Mouse (Mus musculus) neutrophil, adult 5-6 weeks (primary cell): ENCODE measurements around the gene Slc7a8. TPM values are rescaled to one million over a fixed set of nuclear protein-coding genes. Genes with fewer than 3 reads are reported as not detected.
A peak's percentile ranks its signal among the peaks of the same experiment; 100 is the strongest.
"Not testable (repeated sequence)": the region's sequence is repeated elsewhere in the genome, so short reads cannot be mapped to it uniquely, and the experiment has no call there.

Source experiments
- ATAC-seq: fragments of 151-379, 151-347 bp; 2 replicates; pipeline ENCODE4 v1.8.0; 2017; ENCODE audit warnings: mild to moderate bottlenecking, moderate TSS enrichment; ENCODE audit not compliant: insufficient number of reproducible peaks, poor library complexity, low FRiP score, severe bottlenecking; ENCODE audit errors: extremely low read depth
- total RNA-seq: library from RNA; stranded (forward); fragments of 200-1000 nt; gene quantifications from 2 replicates; pipeline ENCODE4 v1.2.3, GENCODE M21; 2017

The Slc7a8 gene
- total RNA-seq, 1 experiment from 2014 or later, result 0.81 TPM

- peak; percentile 57 for ATAC-seq
Measured at GRCm38 (mm10) chr14:54785898-54786297, 4.2 kb upstream of the Slc7a8 start.

GRCm38 (mm10) chr14:54782971-54783370, 1.2 kb upstream of the Slc7a8 start:
- ATAC-seq, result no peak

- no peak for ATAC-seq
Measured at GRCm38 (mm10) chr14:54780836-54781609, 723 bp downstream of the Slc7a8 start.

DNA sequence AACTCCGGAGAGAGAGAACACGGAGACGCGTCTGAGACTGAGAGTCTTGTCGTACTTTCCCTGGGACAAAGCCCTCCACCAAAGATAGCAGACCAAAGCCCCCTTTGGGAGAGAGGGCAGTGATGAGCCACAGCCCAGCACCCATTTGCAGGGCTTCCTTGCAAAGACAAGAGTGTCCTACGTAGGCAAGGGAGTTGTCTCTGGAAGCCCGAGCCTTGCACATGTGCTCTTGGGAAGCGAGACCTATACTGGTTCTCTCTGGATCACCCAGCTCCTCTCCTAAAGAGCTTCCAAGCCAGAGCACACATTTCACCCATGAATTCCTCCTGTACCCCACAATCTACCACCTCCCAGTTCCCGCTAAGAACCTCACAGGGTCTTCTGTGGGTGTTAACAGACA, 1.7 kb downstream of the Slc7a8 start:
- no peak for ATAC-seq

DNA sequence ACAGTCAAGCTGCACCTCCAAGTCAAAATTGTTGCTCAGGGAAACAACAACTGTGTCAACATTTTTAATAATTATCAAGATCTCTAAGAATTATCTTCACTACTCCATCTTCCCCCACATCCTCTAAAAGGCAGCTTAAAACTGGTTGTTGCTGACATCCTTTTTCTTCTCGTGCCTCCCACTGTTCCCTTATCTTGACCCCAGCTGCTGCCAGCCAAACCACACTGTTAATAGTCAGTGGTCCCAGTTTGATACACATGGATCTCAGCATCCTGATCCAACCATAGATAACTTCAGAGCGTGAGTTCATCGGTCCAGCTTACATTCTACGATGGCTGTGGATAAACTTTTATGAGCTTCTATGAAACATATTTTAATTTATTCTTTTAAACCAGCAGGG, 3.9 kb downstream of the Slc7a8 start:
- ATAC-seq, result no peak

DNA sequence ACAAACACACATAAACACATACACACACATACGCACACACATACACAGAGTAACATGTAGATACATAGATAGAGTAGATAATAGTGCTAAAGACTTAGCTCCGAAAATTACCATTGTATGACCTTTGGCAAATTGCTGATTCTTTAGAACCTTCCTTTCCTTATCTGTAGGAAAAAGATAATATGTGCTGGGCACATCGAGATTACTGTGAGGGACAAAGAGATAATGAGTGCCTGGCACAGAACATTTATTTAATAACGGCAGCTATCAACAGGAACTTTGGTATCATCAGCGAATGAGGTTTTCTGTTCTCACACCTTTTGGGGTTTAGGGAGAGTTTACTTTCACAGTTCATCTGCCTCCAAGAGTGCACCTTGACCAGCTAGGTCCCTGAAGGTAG, 5.0 kb downstream of the Slc7a8 start:
- ATAC-seq, result no peak

- no peak for ATAC-seq
Measured at GRCm38 (mm10) chr14:54775534-54776041, 6.2 kb downstream of the Slc7a8 start.

GRCm38 (mm10) chr14:54772333-54772856, 9.4 kb downstream of the Slc7a8 start:
- ATAC-seq, result no peak

DNA sequence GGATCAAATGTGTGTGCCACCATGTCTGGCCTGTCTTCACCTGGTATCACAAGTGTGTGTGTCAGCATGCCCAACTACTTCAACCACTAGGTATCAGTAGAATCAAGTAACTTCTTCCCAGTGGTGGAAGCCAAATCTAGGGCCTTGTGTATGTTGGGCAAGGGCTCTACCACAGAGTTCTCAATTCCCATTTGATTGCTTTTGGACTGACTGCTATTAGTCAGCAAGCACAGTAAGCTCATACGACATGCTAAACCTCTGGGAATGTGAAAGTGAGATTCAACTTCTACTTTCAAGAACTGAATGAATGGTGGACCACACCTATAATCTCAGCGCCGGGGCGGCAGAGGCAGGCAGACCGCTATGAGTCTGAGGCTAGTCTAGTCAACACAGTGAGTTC, 11.4 kb downstream of the Slc7a8 start:
- ATAC-seq, result no peak

DNA sequence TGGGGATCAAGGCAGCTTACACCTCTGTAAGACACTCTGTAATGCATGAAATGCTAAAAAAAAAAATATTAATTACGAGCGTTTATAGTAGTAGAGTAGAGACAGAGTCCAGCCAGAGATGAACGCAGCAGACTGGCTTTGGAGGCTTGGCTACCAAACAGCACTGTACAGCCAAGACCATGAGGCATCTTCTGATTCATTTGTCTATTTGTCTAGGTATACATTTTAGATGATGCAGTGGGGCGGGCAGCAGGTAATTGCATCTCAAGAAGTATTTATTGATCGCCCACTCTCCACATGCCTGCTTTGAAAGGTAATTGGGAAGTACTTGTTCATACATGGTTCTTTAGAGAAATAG, 12.7 kb downstream of the Slc7a8 start:
- no peak for ATAC-seq

GRCm38 (mm10) chr14:54768314-54769067, 13.3 kb downstream of the Slc7a8 start:
- no peak for ATAC-seq

DNA sequence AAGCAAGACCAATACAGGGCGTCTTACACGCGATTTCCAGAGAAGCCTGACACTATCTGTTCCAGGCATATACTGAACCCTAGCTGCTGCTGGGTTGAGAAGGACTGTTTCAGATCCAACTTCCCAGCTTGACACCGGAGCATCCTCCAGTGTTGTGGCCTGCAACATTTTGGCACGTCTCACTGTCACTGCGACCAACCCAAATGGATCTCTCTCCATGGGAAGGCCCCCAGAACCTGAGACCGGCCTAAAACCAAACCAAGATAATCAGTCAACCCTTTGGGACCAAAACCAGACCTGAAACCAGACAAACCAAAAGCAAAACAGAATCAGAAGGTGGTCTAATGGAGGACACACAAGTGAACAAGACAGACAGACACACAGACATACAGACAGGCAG, 14.8 kb downstream of the Slc7a8 start:
- ATAC-seq, result not testable (repeated sequence)

GRCm38 (mm10) chr14:54756382-54756781, 25.4 kb downstream of the Slc7a8 start:
- ATAC-seq, result no peak

GRCm38 (mm10) chr14:54754602-54755018, 27.1 kb downstream of the Slc7a8 start:
- ATAC-seq, result 0 out of 2 replicates have a peak, but pooled peaks have one; percentile 10

GRCm38 (mm10) chr14:54753986-54754601, 27.7 kb downstream of the Slc7a8 start:
- no peak for ATAC-seq

DNA sequence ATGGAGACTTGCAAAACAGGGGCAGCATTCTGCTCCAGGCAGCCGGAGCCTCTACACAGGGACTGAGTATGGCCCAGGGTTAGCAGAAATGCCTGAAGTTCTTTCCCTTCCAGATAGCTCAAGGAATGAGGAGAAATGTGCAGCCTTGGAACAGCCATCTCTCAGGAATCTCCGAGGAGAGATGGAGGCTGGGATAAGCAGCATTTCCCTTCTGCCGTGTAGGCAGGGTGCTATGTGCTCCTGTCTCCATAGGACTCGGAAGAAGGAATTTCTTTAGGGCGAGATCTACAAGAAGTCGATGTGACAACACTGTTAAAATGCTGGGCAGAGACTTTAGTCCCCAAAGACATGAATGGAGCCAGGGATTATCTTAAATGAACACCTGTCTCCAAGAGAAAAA, 28.8 kb downstream of the Slc7a8 start:
- ATAC-seq, result no peak

GRCm38 (mm10) chr14:54751768-54752167, 30.0 kb downstream of the Slc7a8 start:
- ATAC-seq, result no peak

- ATAC-seq, result no peak
Measured at GRCm38 (mm10) chr14:54749238-54749637, 32.5 kb downstream of the Slc7a8 start.
